Mouse (Mus musculus) adrenal gland, adult 18-20 months (tissue): ENCODE data around the gene Wdr25. TPM values are rescaled to one million over a fixed set of nuclear protein-coding genes. Genes with fewer than 3 reads are reported as not detected.

Experiments used
- DNase-seq, 2 experiments: peaks; one replicate each; pipeline ENCODE4 v3.0.0; 2021 to 2022; ENCODE audit warnings: low spot score in 2 of 2
- total RNA-seq, 2 experiments: library from RNA; stranded (reverse); gene quantifications; 1 replicate in 1 of 2; 2 replicates in 1 of 2; pipeline ENCODE4 v1.2.3; 2021

Wdr25 gene
- total RNA-seq, 2 experiments from 2014 or later: 5.0 to 5.7 TPM

- peak; percentile 88 to 89 for DNase-seq
Measured at GRCm38 (mm10) chr12:108893715-108894431, 442 bp downstream of the Wdr25 start, which contains the start of gene Wars. Gene Wars, minus strand, starts transcription at chr12:108894174.

- DNase-seq: no peak
Measured at GRCm38 (mm10) chr12:108894432-108894816, 993 bp downstream of the Wdr25 start.

- peak in 1 of 2 experiments; percentile 19 for DNase-seq
Measured at GRCm38 (mm10) chr12:108896006-108896405, 2.6 kb downstream of the Wdr25 start.

- DNase-seq: no peak
Measured at GRCm38 (mm10) chr12:108901346-108901745, 7.9 kb downstream of the Wdr25 start.

GRCm38 (mm10) chr12:108902940-108903339 is 9.5 kb downstream of the Wdr25 start:
- DNase-seq: peak; percentile 36 to 55

GRCm38 (mm10) chr12:108903600-108904275 is 10.3 kb downstream of the Wdr25 start:
- DNase-seq: peak; percentile 41 to 43

- peak in 1 of 2 experiments; percentile 16 for DNase-seq
Measured at GRCm38 (mm10) chr12:108904276-108904653, 10.8 kb downstream of the Wdr25 start.

GRCm38 (mm10) chr12:108905620-108906302 is 12.3 kb downstream of the Wdr25 start:
- no peak for DNase-seq

GRCm38 (mm10) chr12:108906398-108906797 is 13.0 kb downstream of the Wdr25 start:
- no peak for DNase-seq

- no peak for DNase-seq
Measured at GRCm38 (mm10) chr12:108909846-108910433, 16.5 kb downstream of the Wdr25 start.

GRCm38 (mm10) chr12:108912442-108912841 is 19.0 kb downstream of the Wdr25 start:
- no peak for DNase-seq

- no peak for DNase-seq
Measured at GRCm38 (mm10) chr12:108914198-108914597, 20.8 kb downstream of the Wdr25 start.

GRCm38 (mm10) chr12:108914709-108915340 is 21.4 kb downstream of the Wdr25 start:
- DNase-seq: no peak

- DNase-seq: no peak
Measured at GRCm38 (mm10) chr12:108915893-108916292, 22.5 kb downstream of the Wdr25 start.

- no peak for DNase-seq
Measured at GRCm38 (mm10) chr12:108916447-108917042, 23.1 kb downstream of the Wdr25 start.

- no peak for DNase-seq
Measured at GRCm38 (mm10) chr12:108917509-108917908, 24.1 kb downstream of the Wdr25 start.

- DNase-seq: no peak
Measured at GRCm38 (mm10) chr12:108918753-108919152, 25.3 kb downstream of the Wdr25 start.

GRCm38 (mm10) chr12:108926606-108927111 is 33.2 kb downstream of the Wdr25 start:
- DNase-seq: no peak

GRCm38 (mm10) chr12:108928249-108928648 is 34.8 kb downstream of the Wdr25 start:
- DNase-seq: no peak

GRCm38 (mm10) chr12:108929475-108929874 is 36.0 kb downstream of the Wdr25 start:
- DNase-seq: no peak
